Mouse (Mus musculus) heart, postnatal 25 days (tissue): ENCODE data around the gene Dppa5a. TPM values are rescaled to one million over a fixed set of nuclear protein-coding genes. Genes with fewer than 3 reads are reported as not detected.
"Not testable (repeated sequence)": the region's sequence is repeated elsewhere in the genome, so short reads cannot be mapped to it uniquely, and the experiment has no call there.

ENCODE experiments used
- DNase-seq: peaks from one replicate; pipeline ENCODE4 v3.0.0; 2022; ENCODE audit warnings: low spot score
- intact Hi-C: fragments of 180-260 bp; cut with DNase I; formaldehyde crosslinking; loops from one replicate; pipeline ENCODE4 v1.15.1; 2025
- total RNA-seq, 2 experiments: library from RNA; stranded (reverse); gene quantifications; 2 replicates each; pipeline ENCODE4 v1.2.3; 2021

Dppa5a gene
- not detected for total RNA-seq

GRCm38 (mm10) chr9:78367959-78368358, at the start of gene Dppa5a:
Gene Dppa5a, minus strand, starts transcription at chr9:78368177.
- DNase-seq, intact Hi-C loops: not testable (repeated sequence)

- intact Hi-C loops = no loop called here
Measured at GRCm38 (mm10) chr9:78401596-78401995, 33.6 kb upstream of the Dppa5a start.

DNA sequence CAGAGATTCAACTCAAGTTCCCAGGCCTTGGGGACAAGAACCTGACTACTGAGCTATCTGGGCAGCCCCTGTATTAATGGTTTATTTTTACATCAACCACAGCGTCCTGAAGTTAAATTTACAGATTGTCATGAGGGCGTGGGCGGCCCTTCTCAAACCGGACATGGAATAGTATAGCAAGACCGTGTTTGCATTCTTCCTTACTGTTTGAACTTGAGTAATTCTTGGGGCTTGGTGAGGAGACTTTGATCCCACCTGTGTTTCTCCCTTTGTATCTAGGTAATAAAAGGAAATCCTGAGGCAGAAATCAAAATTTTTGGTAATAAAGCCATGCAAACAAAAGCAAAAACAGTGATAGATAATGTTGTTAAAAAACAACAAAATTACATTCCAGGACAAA, 32.6 kb upstream of the Dppa5a start:
- DNase-seq = no peak
- intact Hi-C loops = no loop called here

More at GRCm38 (mm10) chr9:78401596-78401995, 33.6 kb upstream of the Dppa5a start:
- DNase-seq = no peak

DNA sequence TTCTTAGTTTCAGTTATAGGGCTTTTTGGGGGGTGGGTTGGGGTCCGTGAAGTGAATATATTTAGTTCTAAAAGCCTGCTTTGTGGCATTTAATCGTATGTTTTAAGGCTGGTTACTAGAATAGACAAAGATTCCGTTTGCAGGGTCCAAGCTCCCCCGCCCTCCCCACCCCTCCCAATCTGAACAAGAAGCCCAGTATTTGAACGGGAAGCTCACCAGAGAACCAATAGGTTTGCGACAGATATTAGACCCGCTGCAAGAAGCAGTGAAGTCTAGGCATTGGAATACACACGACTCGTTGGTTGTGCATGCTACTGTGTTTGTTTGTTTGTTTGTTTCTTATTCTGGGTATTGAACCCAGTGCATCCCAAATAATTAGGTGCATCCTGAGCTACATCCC, 28.5 kb upstream of the Dppa5a start:
- intact Hi-C loops = no loop called here
- no peak for DNase-seq

- DNase-seq = peak; percentile 7
- intact Hi-C loops = no loop called here
Measured at GRCm38 (mm10) chr9:78395630-78396351, 27.8 kb upstream of the Dppa5a start, which contains the start of gene Ddx43. Gene Ddx43, plus strand, starts transcription at chr9:78395777.

- DNase-seq = no peak
Measured at GRCm38 (mm10) chr9:78395244-78395629, 27.3 kb upstream of the Dppa5a start.

GRCm38 (mm10) chr9:78394602-78395001, 26.6 kb upstream of the Dppa5a start:
- no peak for DNase-seq
- intact Hi-C loops = no loop called here

More at GRCm38 (mm10) chr9:78395244-78395629, 27.3 kb upstream of the Dppa5a start:
- intact Hi-C loops = no loop called here

DNA sequence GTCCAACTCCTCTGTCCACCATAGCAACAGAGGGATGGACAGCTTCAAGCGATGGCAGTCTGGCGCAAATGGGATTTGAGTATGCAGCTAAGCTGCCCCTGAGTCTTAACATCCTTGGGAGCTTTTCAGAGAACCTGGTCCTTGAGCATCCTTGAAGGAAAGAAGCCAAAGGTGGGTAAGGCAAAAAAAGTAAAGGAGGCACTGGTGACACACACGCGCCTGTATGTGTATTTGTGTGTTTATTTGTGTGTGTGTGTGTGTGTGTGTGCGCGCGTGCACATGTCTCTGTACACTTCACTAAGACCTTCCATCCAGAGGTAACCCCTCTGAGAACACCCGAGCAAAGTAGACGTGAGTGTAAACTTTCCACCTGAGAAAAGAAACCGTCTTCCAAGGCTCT, 25.8 kb upstream of the Dppa5a start:
- DNase-seq = no peak
- intact Hi-C loops = no loop called here

GRCm38 (mm10) chr9:78389981-78390380, 22.0 kb upstream of the Dppa5a start:
- intact Hi-C loops = no loop called here
- DNase-seq = no peak

- intact Hi-C loops = no loop called here
- no peak for DNase-seq
Measured at GRCm38 (mm10) chr9:78386947-78387346, 19.0 kb upstream of the Dppa5a start.

GRCm38 (mm10) chr9:78385893-78386292, 17.9 kb upstream of the Dppa5a start:
- intact Hi-C loops = no loop called here

GRCm38 (mm10) chr9:78378113-78378785, 10.3 kb upstream of the Dppa5a start, which contains the start of gene Ooep:
Gene Ooep, minus strand, starts transcription at chr9:78378725.
- no peak for DNase-seq
- intact Hi-C loops = no loop called here

More at GRCm38 (mm10) chr9:78385893-78386292, 17.9 kb upstream of the Dppa5a start:
- no peak for DNase-seq

DNA sequence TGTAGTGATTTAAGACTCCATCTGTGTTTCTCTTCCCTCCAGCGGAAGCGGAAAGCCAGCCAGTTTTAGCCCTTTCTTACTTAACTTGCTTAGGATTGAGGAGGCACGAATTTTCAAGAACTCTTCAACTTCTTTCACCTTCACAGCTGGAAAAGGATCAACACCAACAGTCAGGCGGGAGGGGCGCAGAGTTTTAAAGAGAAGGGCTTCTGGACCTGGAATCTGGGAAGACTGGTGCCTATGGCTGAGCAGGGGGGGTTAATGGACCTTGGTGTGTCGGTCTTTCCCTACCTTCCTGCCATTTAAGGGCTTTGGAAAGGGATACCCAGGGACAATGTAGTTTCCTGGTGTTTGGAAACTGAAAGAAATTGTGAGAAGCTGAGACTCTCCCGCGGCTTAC, 9.6 kb upstream of the Dppa5a start:
- no peak for DNase-seq
- intact Hi-C loops = no loop called here

DNA sequence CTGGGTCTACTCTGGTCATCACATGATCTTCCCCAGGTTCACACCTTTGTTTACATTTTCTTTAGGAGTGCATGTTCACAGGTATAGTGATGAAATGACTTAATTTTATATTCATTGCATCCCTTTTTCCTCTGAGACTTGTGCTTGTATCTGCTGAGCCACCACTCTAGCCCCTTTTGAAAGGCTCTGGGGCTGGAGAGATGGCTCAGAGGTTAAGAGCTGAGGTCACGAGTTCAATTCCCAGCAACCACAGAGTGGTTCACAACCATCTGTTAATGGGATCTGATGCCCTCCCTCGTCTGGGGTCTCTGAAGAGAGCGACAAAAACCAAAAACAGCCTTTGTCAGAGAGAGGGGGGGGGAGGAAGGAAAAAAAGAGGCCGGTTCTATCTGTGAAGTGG, 7.5 kb upstream of the Dppa5a start:
- DNase-seq = no peak
- intact Hi-C loops = no loop called here

DNA sequence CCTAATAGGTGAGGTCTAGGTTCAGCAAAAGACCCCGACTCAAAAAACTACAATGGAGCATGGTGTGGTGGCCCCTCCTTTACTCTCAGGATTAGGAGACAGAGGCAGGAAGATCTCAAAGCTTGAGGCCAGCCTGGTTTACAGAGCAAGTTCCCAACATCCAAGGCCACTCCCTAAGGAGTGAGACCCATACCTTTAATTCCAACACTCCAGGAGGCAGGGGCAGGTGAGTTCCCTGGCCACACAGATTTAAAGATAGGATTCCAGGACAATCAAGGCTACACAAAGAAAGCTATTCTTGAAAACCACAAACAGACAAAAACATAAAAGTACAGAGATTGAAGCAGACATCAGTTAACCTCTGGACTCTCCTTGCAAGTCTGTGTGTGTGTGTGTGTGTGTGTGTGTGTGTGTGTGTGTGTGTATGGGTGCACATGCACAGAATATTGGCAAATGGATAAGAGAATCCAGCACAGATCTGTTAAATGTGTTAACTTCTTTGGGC, 7.0 kb upstream of the Dppa5a start:
- intact Hi-C loops = no loop called here
- DNase-seq = no peak

GRCm38 (mm10) chr9:78374397-78374796, 6.4 kb upstream of the Dppa5a start:
- DNase-seq = no peak
- intact Hi-C loops = no loop called here

DNA sequence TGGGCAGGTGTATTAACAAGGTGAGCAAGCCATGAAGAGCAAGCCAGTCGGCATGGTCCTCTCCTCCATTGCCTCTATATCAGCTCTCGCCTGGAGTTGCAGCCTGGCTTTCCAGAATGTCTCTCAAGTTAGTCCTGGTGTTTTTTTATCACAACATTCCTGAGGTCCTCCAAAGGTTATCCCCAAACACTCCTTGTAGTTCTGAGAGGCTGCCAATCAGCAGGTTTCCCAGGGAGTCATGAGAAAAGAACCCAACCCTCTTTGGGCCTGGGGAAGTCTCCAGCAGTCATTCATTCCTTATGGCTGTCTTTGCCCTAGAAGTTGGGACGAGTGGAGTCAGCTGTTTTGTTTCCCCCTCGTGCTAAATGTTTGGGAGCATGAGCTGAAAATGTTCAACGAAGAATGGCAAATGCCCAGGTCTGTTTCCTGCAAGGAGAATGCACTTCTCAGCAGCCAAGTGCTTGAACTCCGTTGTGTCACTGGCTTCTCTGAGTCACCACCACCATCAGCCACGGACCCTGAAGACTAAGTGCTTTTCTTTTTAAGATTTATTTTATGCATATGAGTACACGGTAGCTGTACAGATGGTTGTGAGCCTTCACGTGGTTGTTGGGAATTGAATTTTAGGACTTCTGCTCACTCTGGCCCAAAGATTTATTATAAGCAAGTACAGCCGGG, 5.0 kb upstream of the Dppa5a start:
- intact Hi-C loops = no loop called here
- no peak for DNase-seq

GRCm38 (mm10) chr9:78371441-78371840, 3.5 kb upstream of the Dppa5a start:
- intact Hi-C loops = no loop called here
- no peak for DNase-seq

DNA sequence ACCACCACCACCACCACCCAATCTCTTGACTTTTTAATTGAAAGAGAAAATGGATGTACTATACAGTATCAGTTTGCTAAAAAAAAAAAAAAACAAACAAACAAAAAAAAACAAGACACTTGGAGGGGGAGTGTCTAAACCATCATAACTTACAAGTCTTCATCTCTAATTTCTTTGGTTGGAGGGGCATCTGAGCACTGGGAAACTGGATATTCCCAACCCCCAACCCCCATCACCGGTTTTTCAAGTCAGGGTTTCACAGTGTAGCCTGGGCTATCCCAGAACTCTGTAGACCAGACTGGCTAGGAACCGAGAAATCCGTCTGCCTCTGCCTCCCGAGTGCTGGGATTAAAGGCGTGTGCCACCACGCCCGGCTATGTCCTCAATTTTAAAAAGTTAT, 1.8 kb upstream of the Dppa5a start:
- intact Hi-C loops = no loop called here
- no peak for DNase-seq

GRCm38 (mm10) chr9:78369349-78369748, 1.4 kb upstream of the Dppa5a start:
- no peak for DNase-seq
- intact Hi-C loops = no loop called here
